Mouse (Mus musculus): ENCODE measurements around the gene Heatr4. TPM values are rescaled to one million over a fixed set of nuclear protein-coding genes. Genes with fewer than 3 reads are reported as not detected.
"Not testable (repeated sequence)": the region's sequence is repeated elsewhere in the genome, so short reads cannot be mapped to it uniquely, and the experiment has no call there.

Heatr4 gene
- not detected in 2 replicates for polyA plus RNA-seq (2015; fragmentation: Nextera tagmentation; extraction: Ambion mirVana)

DNA sequence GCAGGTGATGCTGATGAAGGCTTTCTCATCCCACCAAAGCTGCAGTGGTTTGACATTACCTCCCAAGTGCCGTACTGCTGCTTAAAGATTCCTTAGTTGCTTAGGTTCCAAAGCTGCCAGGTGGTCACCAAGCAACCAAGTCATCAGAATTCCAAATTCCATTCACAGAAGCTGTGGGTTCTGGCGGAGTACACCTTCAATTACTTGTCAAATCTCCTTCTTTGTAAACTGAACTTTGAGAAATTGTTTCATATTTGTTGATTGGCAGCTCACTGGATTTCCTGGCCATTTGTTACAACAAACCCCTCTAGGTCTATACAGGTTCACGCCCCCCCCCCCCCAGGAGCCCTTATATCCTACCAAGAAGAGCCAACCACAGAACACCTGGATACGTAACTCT lies at the start of gene Heatr4:
Heatr4 (minus strand) TSS at position 101 of the 400 bp plus-strand sequence.
- Histone ChIP-seq H3K27ac (replicated peaks) (no peak within 1 kb of the TSS), H3K9me3 (0 out of 2 replicates have a peak, but pooled peaks cover 5% of the 10 kb centered on the region), H3K9ac (no peak within 1 kb of the TSS), H3K27me3 (replicated peaks) (no peaks in the 10 kb centered on the region), H3K4me3 (no peak within 1 kb of the TSS), H3K4me2 (no peak within 1 kb of the TSS), H3K36me3 (peaks cover 7% of the 10 kb centered on the region), H3K4me1 (peaks cover 30% of the 10 kb centered on the region)
- ATAC-seq (ENCODE audit: extremely low read depth, insufficient number of reproducible peaks, low FRiP score, low TSS enrichment): no peak
- WGBS: 79% methylated on average over 4 of the region's 4 CpGs

DNA sequence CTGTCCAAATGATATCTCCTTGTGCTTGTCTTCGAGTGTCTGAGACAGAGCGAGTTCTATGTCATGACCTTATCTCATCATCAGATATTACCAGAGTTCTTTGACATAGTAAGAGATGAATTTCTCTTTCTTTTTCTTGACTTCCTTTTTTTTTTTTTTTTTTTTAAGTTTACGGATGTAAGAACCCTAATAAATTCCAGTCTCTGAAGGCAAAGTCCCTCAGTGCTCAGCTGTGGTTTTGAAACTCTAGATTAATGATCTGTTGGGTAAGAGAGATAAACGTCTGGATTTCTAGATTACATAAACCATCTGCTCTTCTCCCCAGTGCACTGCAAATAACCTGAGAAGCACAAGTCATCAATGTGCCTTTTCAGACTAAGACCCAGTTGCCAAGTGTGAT lies 49.5 kb upstream of the Heatr4 start:
- no peak overlapping the region for H3K4me3 ChIP-seq
- no peak for ATAC-seq (ENCODE audit: extremely low read depth, insufficient number of reproducible peaks, low FRiP score, low TSS enrichment)
- WGBS: 55% methylated on average over 4 of the region's 4 CpGs

DNA sequence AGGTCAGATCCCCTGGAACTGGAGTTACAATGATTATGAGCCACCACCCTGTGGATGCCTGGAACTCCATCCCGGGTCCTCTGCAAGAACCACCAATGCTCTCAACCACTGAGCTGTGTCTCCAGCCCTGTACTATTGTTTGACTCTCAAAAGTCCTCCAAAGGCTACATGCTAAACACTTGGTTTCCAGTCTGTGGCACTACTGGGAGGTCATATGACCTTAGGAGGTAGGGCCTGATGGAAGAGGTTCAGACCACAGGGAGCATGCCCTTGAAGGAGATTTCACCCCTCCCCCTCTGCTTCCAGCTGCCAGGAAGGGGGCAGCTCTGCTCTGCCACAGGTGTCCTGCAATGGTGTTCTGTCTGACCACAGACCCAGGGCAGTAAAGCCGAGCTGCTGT lies 48.6 kb upstream of the Heatr4 start:
- not testable (repeated sequence) for H3K27ac ChIP-seq (replicated peaks); H3K36me3 ChIP-seq; H3K4me1 ChIP-seq; H3K27me3 ChIP-seq (replicated peaks); H3K4me3 ChIP-seq; ATAC-seq (ENCODE audit: extremely low read depth, insufficient number of reproducible peaks, low FRiP score, low TSS enrichment); H3K9me3 ChIP-seq; H3K9ac ChIP-seq; H3K4me2 ChIP-seq
- 64% methylated on average over 2 of the region's 2 CpGs for WGBS

More for the DNA sequence above, 49.5 kb upstream of the Heatr4 start:
- peaks cover 6% of the 10 kb centered on the region; the same call in 1 of the 2 replicates for H3K4me1 ChIP-seq
- H3K27ac ChIP-seq (replicated peaks): no peak overlapping the region
- no peak overlapping the region for H3K4me2 ChIP-seq
- H3K9ac ChIP-seq: no peak overlapping the region
- no peaks in the 10 kb centered on the region for H3K36me3 ChIP-seq
- H3K27me3 ChIP-seq (replicated peaks): peaks cover 8% of the 10 kb centered on the region; the same call in 1 of the 2 replicates
- no peaks in the 10 kb centered on the region; the same call in 1 of the 2 replicates for H3K9me3 ChIP-seq

GRCm38 (mm10) chr12:84032854-84033253 lies 48.2 kb upstream of the Heatr4 start:
- no peak for ATAC-seq (ENCODE audit: extremely low read depth, insufficient number of reproducible peaks, low FRiP score, low TSS enrichment)
- 78% methylated on average over 4 of the region's 4 CpGs for WGBS

DNA sequence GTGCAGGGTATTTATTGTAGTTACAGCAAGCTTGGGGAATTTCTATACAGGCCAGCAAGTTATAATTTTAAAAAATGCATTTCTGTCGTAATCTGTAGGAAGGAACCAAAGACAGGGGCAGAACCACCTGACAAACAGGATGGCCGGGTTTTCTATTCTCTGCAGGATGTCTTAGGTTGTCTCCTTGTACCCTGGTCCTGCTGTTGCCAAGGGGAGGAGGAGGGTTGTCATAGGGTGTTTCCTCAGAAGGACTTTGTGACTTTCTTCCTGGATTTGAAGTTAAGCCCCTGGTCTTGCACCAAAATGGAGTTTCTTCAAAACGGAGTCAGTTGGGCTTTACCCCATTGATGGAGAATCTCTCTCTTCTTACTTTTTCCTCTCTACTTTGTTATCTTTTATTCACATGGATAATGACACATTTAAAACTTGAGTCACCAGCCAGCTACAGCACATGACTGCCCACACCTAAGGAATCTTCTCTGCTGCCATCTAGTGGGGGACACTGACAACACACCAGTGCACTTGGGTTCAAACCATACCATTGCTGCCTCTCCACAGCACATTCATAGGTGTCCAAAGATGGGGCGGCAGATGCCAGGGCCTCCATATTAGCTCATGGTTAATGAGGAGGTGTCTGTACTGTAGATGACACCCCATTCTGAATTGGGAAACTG lies 46.1 kb upstream of the Heatr4 start:
- WGBS: 61% methylated on average over 4 of the region's 4 CpGs
- no peak overlapping the region for H3K27ac ChIP-seq (replicated peaks)
- H3K4me3 ChIP-seq: no peak overlapping the region
- H3K9ac ChIP-seq: no peak overlapping the region
- no peak overlapping the region for H3K4me2 ChIP-seq
- ATAC-seq (ENCODE audit: extremely low read depth, insufficient number of reproducible peaks, low FRiP score, low TSS enrichment): no peak
- H3K4me1 ChIP-seq: peaks cover 2% of the 10 kb centered on the region; the same call in 1 of the 2 replicates
- H3K36me3 ChIP-seq: no peaks in the 10 kb centered on the region
- H3K27me3 ChIP-seq (replicated peaks): peaks cover 3% of the 10 kb centered on the region; the same call in 1 of the 2 replicates
- no peaks in the 10 kb centered on the region for H3K9me3 ChIP-seq

More at GRCm38 (mm10) chr12:84032854-84033253, 48.2 kb upstream of the Heatr4 start:
- Histone ChIP-seq H3K9ac (no peak overlapping the region), H3K27me3 (replicated peaks) (peaks cover 8% of the 10 kb centered on the region; the same call in 1 of the 2 replicates), H3K4me2 (no peak overlapping the region), H3K36me3 (no peaks in the 10 kb centered on the region), H3K4me1 (peaks cover 2% of the 10 kb centered on the region; the same call in 1 of the 2 replicates), H3K9me3 (no peaks in the 10 kb centered on the region), H3K27ac (replicated peaks) (no peak overlapping the region), H3K4me3 (no peak overlapping the region)

GRCm38 (mm10) chr12:84029043-84029442 lies 44.4 kb upstream of the Heatr4 start:
- not testable (repeated sequence) for H3K27me3 ChIP-seq (replicated peaks); H3K27ac ChIP-seq (replicated peaks); H3K9ac ChIP-seq; H3K9me3 ChIP-seq; H3K4me2 ChIP-seq; H3K4me1 ChIP-seq; ATAC-seq (ENCODE audit: extremely low read depth, insufficient number of reproducible peaks, low FRiP score, low TSS enrichment); H3K4me3 ChIP-seq; H3K36me3 ChIP-seq
- 93% methylated on average over 1 of the region's 1 CpGs for WGBS

- H3K27ac ChIP-seq (replicated peaks); ATAC-seq (ENCODE audit: extremely low read depth, insufficient number of reproducible peaks, low FRiP score, low TSS enrichment); H3K9ac ChIP-seq; H3K4me2 ChIP-seq; H3K9me3 ChIP-seq; H3K4me3 ChIP-seq; H3K4me1 ChIP-seq; H3K27me3 ChIP-seq (replicated peaks); H3K36me3 ChIP-seq: not testable (repeated sequence)
- 64% methylated on average over 3 of the region's 3 CpGs for WGBS
Observed at GRCm38 (mm10) chr12:84028328-84028727, 43.7 kb upstream of the Heatr4 start.

GRCm38 (mm10) chr12:84025888-84026287 lies 41.2 kb upstream of the Heatr4 start:
- 78% methylated on average over 7 of the region's 7 CpGs for WGBS

GRCm38 (mm10) chr12:84023052-84023745 lies 38.5 kb upstream of the Heatr4 start:
- H3K9me3 ChIP-seq: no peaks in the 10 kb centered on the region
- ATAC-seq (ENCODE audit: extremely low read depth, insufficient number of reproducible peaks, low FRiP score, low TSS enrichment): no peak
- H3K27me3 ChIP-seq (replicated peaks): no peaks in the 10 kb centered on the region
- H3K4me2 ChIP-seq: no peak overlapping the region
- H3K4me1 ChIP-seq: peaks cover 16% of the 10 kb centered on the region
- no peak overlapping the region for H3K9ac ChIP-seq
- no peaks in the 10 kb centered on the region for H3K36me3 ChIP-seq
- no peak overlapping the region for H3K27ac ChIP-seq (replicated peaks)
- WGBS: 83% methylated on average over 9 of the region's 9 CpGs
- H3K4me3 ChIP-seq: no peak overlapping the region

More at GRCm38 (mm10) chr12:84025888-84026287, 41.2 kb upstream of the Heatr4 start:
- H3K4me1 ChIP-seq: peaks cover 8% of the 10 kb centered on the region; the same call in 1 of the 2 replicates
- no peaks in the 10 kb centered on the region for H3K27me3 ChIP-seq (replicated peaks)
- no peak overlapping the region for H3K4me2 ChIP-seq
- no peak overlapping the region for H3K27ac ChIP-seq (replicated peaks)
- no peak for ATAC-seq (ENCODE audit: extremely low read depth, insufficient number of reproducible peaks, low FRiP score, low TSS enrichment)
- H3K4me3 ChIP-seq: no peak overlapping the region
- H3K36me3 ChIP-seq: no peaks in the 10 kb centered on the region
- no peaks in the 10 kb centered on the region for H3K9me3 ChIP-seq
- H3K9ac ChIP-seq: no peak overlapping the region

DNA sequence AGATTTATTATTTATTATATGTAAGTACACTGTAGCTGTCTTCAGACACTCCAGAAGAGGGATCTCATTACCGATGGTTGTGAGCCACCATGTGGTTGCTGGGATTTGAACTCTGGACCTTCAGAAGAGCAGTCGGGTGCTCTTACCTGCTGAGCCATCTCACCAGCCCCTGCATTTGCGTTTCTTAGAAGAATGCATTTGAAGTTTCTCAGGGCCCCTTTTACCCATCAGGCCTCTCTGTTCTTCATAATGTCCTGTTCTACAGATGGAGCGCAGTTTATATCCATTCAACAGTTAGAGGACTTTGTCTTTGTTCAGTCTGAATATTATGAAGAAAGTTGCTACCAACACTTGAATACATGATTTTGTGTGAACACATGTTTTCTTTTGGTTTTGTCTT lies 37.6 kb upstream of the Heatr4 start:
- ATAC-seq (ENCODE audit: extremely low read depth, insufficient number of reproducible peaks, low FRiP score, low TSS enrichment); H3K4me3 ChIP-seq; H3K36me3 ChIP-seq; H3K4me2 ChIP-seq; H3K9me3 ChIP-seq; H3K27ac ChIP-seq (replicated peaks); H3K9ac ChIP-seq; H3K27me3 ChIP-seq (replicated peaks): not testable (repeated sequence)
- 90% methylated on average over 4 of the region's 4 CpGs for WGBS
- peaks cover 16% of the 10 kb centered on the region for H3K4me1 ChIP-seq

- H3K4me2 ChIP-seq: peak overlapping the region; percentile 16
- 0 out of 2 replicates have a peak overlapping the region, but pooled peaks have one; percentile 43 for H3K27ac ChIP-seq (replicated peaks)
- WGBS: 14% methylated on average over 7 of the region's 7 CpGs
- peaks cover 16% of the 10 kb centered on the region for H3K4me1 ChIP-seq
- not testable (repeated sequence) for H3K36me3 ChIP-seq; H3K9me3 ChIP-seq; H3K4me3 ChIP-seq; H3K27me3 ChIP-seq (replicated peaks); H3K9ac ChIP-seq
- ATAC-seq (ENCODE audit: extremely low read depth, insufficient number of reproducible peaks, low FRiP score, low TSS enrichment): peak; percentile 51; the same call in 1 of the 2 replicates
Observed at GRCm38 (mm10) chr12:84020528-84020927, 35.9 kb upstream of the Heatr4 start.
